Mouse (Mus musculus) kidney, embryonic 15.5 days (tissue): ENCODE results near the gene Sult6b2. TPM values are rescaled to one million over a fixed set of nuclear protein-coding genes. Genes with fewer than 3 reads are reported as not detected.
A peak's percentile ranks its signal among the peaks of the same experiment; 100 is the strongest.

Source experiments
- ATAC-seq: fragments of 200-750 bp; cut with Nextera tagmentation; replicated peaks from 2 replicates; pipeline ENCODE4 v1.8.0; 2017; ENCODE audit warnings: moderate TSS enrichment; ENCODE audit not compliant: low FRiP score
- H3K27ac ChIP-seq: fragments of 300-500 bp; sonication (generic); 2 replicates; pipeline ENCODE4 v1.5.1; 2015; ENCODE audit warnings: mild to moderate bottlenecking, inconsistent platforms
- H3K27me3 ChIP-seq: fragments of 300-500 bp; sonication (generic); 2 replicates; pipeline ENCODE4 v1.6.1; 2015; ENCODE audit warnings: inconsistent platforms
- H3K36me3 ChIP-seq: fragments of 300-500 bp; sonication (generic); 2 replicates; pipeline ENCODE4 v1.6.1; 2015; ENCODE audit warnings: inconsistent platforms
- H3K4me1 ChIP-seq: fragments of 300-500 bp; sonication (generic); 2 replicates; pipeline ENCODE4 v1.6.1; 2015; ENCODE audit warnings: inconsistent platforms
- H3K4me2 ChIP-seq: fragments of 300-500 bp; sonication (generic); 2 replicates; pipeline ENCODE4 v1.6.1; 2015; ENCODE audit warnings: moderate library complexity, mild to moderate bottlenecking, inconsistent platforms
- H3K4me3 ChIP-seq: fragments of 300-500 bp; sonication (generic); replicated peaks from 2 replicates; pipeline ENCODE4 v1.5.1; 2015; ENCODE audit warnings: mild to moderate bottlenecking, inconsistent platforms
- H3K9ac ChIP-seq: fragments of 300-500 bp; sonication (generic); 2 replicates; pipeline ENCODE4 v1.6.1; 2015; ENCODE audit warnings: mild to moderate bottlenecking, inconsistent platforms
- H3K9me3 ChIP-seq: fragments of 300-500 bp; sonication (generic); replicated peaks from 2 replicates; pipeline ENCODE4 v1.6.1; 2016; ENCODE audit warnings: inconsistent platforms
- WGBS: fragments of 180-500 bp; shearing (Covaris S2); methylation state at CpG from one replicate; pipeline ENCODE4 v1.1.7; 2015; ENCODE audit warnings: mixed read lengths; 5-methylcytosine and 5-hydroxymethylcytosine counted together
- polyA plus RNA-seq: library from polyadenylated mRNA; unstranded; fragments of >200 nt; fragmentation: Nextera tagmentation; extraction: Ambion mirVana; gene quantifications from 2 replicates; pipeline ENCODE4 v1.2.1, GENCODE M21; 2015

The Sult6b2 gene
- polyA plus RNA-seq: not detected in 2 replicates

- H3K27ac ChIP-seq: no peak within 1 kb of the TSS
- H3K4me2 ChIP-seq: no peak within 1 kb of the TSS
- H3K36me3 ChIP-seq: no peaks in the 10 kb centered on the region
- H3K9me3 ChIP-seq: no peaks in the 10 kb centered on the region
- no peaks in the 10 kb centered on the region for H3K27me3 ChIP-seq
- no peak for ATAC-seq
- peaks cover 14% of the 10 kb centered on the region for H3K4me1 ChIP-seq
- H3K9ac ChIP-seq: no peak within 1 kb of the TSS
- no peak within 1 kb of the TSS for H3K4me3 ChIP-seq
Observed at GRCm38 (mm10) chr6:142804402-142804801, at the start of gene Sult6b2. Gene Sult6b2, minus strand, starts transcription at chr6:142804502.

GRCm38 (mm10) chr6:142852419-142853377 lies 48.4 kb upstream of the Sult6b2 start:
- Histone ChIP-seq H3K4me2 (no peak overlapping the region), H3K4me1 (peaks cover 19% of the 10 kb centered on the region), H3K27ac (0 out of 2 replicates have a peak overlapping the region, but pooled peaks have one; percentile 41), H3K36me3 (no peaks in the 10 kb centered on the region), H3K9me3 (no peaks in the 10 kb centered on the region), H3K4me3 (no peak overlapping the region), H3K9ac (no peak overlapping the region), H3K27me3 (no peaks in the 10 kb centered on the region)
- no peak for ATAC-seq
- 72% methylated on average over 6 of the region's 6 CpGs for WGBS

- peaks cover 7% of the 10 kb centered on the region; the same call in 1 of the 2 replicates for H3K4me1 ChIP-seq
- H3K27me3 ChIP-seq: no peaks in the 10 kb centered on the region
- ATAC-seq: no peak
- H3K9ac ChIP-seq: no peak overlapping the region
- H3K4me3 ChIP-seq: no peak overlapping the region
- no peak overlapping the region for H3K27ac ChIP-seq
- no peak overlapping the region for H3K4me2 ChIP-seq
- no peaks in the 10 kb centered on the region for H3K36me3 ChIP-seq
- H3K9me3 ChIP-seq: no peaks in the 10 kb centered on the region
- WGBS: 87% methylated on average over 8 of the region's 8 CpGs
Observed at GRCm38 (mm10) chr6:142850436-142850835, 46.1 kb upstream of the Sult6b2 start.

DNA sequence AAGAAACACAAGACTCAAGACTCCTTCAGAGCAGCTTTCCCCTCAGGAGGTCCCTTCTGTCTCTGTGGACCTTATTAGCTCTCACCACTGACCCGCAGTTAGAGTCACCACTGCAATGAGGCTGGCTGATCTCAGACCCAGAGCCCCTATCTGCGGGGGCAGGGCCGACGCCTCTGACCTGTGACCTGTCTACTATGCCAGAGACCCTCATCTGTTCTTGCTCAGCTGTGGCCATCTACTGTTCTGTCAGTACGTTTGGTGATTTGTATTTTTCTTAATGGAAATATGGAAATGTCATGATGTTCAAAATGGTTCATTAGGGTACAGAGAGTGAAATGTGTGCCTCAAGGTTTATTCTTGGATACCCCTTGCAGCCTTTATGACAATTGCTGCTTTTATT lies 45.0 kb upstream of the Sult6b2 start:
- H3K9me3 ChIP-seq: no peaks in the 10 kb centered on the region
- no peaks in the 10 kb centered on the region for H3K36me3 ChIP-seq
- ATAC-seq: no peak
- WGBS: 60% methylated on average over 5 of the region's 5 CpGs
- H3K9ac ChIP-seq: no peak overlapping the region
- H3K27ac ChIP-seq: no peak overlapping the region
- no peak overlapping the region for H3K4me2 ChIP-seq
- H3K4me3 ChIP-seq: no peak overlapping the region
- H3K27me3 ChIP-seq: no peaks in the 10 kb centered on the region
- peaks cover 6% of the 10 kb centered on the region; the same call in 1 of the 2 replicates for H3K4me1 ChIP-seq

GRCm38 (mm10) chr6:142847914-142848674 lies 43.8 kb upstream of the Sult6b2 start:
- Histone ChIP-seq H3K27me3 (no peaks in the 10 kb centered on the region), H3K4me3 (no peak overlapping the region), H3K36me3 (no peaks in the 10 kb centered on the region), H3K4me1 (no peaks in the 10 kb centered on the region), H3K4me2 (no peak overlapping the region), H3K9ac (no peak overlapping the region), H3K9me3 (no peaks in the 10 kb centered on the region), H3K27ac (no peak overlapping the region)
- 76% methylated on average over 8 of the region's 8 CpGs for WGBS
- ATAC-seq: no peak

DNA sequence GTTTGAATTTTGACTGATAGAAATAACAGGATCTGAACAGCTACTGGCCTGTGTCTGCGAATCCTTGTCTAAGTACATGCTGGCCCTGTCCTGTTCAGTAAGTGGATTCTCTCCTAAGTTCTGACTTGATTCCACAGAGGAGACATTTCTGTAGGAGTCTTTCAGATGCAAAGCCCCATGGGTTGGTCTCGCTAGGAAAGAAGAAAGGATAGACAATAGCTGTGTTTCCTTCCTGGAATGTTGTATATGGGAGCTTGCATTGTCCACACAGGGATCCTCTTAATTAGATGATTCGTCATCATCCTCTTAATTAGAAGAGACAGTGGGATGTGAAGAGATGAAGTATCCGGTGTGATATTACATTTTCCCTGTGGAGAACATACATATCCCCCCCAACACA lies 42.6 kb upstream of the Sult6b2 start:
- Histone ChIP-seq H3K27me3 (no peaks in the 10 kb centered on the region), H3K9ac (no peak overlapping the region), H3K4me3 (no peak overlapping the region), H3K36me3 (no peaks in the 10 kb centered on the region), H3K4me2 (no peak overlapping the region), H3K4me1 (no peaks in the 10 kb centered on the region), H3K9me3 (no peaks in the 10 kb centered on the region), H3K27ac (no peak overlapping the region)
- no peak for ATAC-seq
- 93% methylated on average over 4 of the region's 4 CpGs for WGBS

- Histone ChIP-seq H3K9me3 (no peaks in the 10 kb centered on the region), H3K4me2 (no peak overlapping the region), H3K27ac (no peak overlapping the region), H3K36me3 (no peaks in the 10 kb centered on the region), H3K9ac (no peak overlapping the region), H3K4me1 (no peaks in the 10 kb centered on the region), H3K4me3 (no peak overlapping the region), H3K27me3 (no peaks in the 10 kb centered on the region)
- ATAC-seq: no peak
- WGBS: 89% methylated on average over 4 of the region's 4 CpGs
Observed at GRCm38 (mm10) chr6:142845066-142845465, 40.8 kb upstream of the Sult6b2 start.

- no peaks in the 10 kb centered on the region for H3K4me1 ChIP-seq
- H3K4me2 ChIP-seq: no peak overlapping the region
- no peak overlapping the region for H3K27ac ChIP-seq
- ATAC-seq: no peak
- H3K36me3 ChIP-seq: no peaks in the 10 kb centered on the region
- no peaks in the 10 kb centered on the region for H3K27me3 ChIP-seq
- no peaks in the 10 kb centered on the region for H3K9me3 ChIP-seq
- 88% methylated on average over 4 of the region's 4 CpGs for WGBS
- no peak overlapping the region for H3K4me3 ChIP-seq
- H3K9ac ChIP-seq: no peak overlapping the region
Observed at GRCm38 (mm10) chr6:142844061-142844460, 39.8 kb upstream of the Sult6b2 start.

DNA sequence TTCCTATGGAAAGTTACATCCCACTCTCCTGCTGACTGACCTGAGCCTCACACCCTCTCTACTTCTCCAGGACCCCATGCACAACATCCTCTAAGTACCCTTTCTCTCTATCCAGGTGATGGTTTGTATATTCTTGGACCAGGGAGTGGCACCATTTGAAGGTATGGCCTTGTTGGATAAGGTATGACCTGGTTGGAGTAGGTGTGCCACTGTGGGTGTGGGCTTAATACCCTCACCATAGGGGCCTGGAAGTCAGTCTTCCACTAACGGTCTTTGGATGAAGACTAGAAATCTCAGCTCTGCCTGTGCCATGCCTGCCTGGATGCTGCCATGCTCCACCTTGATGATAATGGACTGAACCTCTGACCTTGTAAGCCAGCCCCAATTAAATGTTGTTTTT lies 34.2 kb upstream of the Sult6b2 start:
- 92% methylated on average over 1 of the region's 1 CpGs for WGBS
- Histone ChIP-seq H3K9ac (no peak overlapping the region), H3K9me3 (no peaks in the 10 kb centered on the region), H3K4me1 (no peaks in the 10 kb centered on the region), H3K4me2 (no peak overlapping the region), H3K27ac (no peak overlapping the region), H3K4me3 (no peak overlapping the region), H3K27me3 (no peaks in the 10 kb centered on the region), H3K36me3 (no peaks in the 10 kb centered on the region)
- ATAC-seq: no peak

- no peaks in the 10 kb centered on the region for H3K27me3 ChIP-seq
- 86% methylated on average over 9 of the region's 9 CpGs for WGBS
- ATAC-seq: no peak
- H3K36me3 ChIP-seq: no peaks in the 10 kb centered on the region
- no peak overlapping the region for H3K27ac ChIP-seq
- H3K4me1 ChIP-seq: no peaks in the 10 kb centered on the region
- H3K9ac ChIP-seq: no peak overlapping the region
- H3K4me3 ChIP-seq: no peak overlapping the region
- no peaks in the 10 kb centered on the region for H3K9me3 ChIP-seq
- no peak overlapping the region for H3K4me2 ChIP-seq
Observed at GRCm38 (mm10) chr6:142837326-142837725, 33.0 kb upstream of the Sult6b2 start.

- no peaks in the 10 kb centered on the region for H3K36me3 ChIP-seq
- 64% methylated on average over 18 of the region's 18 CpGs for WGBS
Observed at GRCm38 (mm10) chr6:142835726-142836125, 31.4 kb upstream of the Sult6b2 start.

DNA sequence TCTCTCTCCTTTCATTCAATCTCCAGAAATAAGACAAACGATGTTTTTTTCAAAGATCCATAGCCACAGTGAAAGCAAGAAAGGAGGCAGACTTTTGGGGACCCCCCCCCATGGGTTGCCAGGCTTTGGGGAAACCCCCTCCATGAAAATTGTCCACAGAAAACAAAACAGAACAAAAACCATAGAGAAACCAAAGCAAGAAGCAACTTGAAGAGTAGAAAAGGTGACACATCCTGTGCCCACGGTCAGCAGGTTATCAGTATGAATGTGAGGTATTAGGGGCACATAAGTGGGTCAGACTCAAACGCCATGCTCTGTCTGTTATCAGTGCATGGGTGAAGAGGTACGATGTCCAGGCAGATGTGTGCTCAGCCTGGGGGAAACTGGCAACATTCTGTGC lies 30.6 kb upstream of the Sult6b2 start:
- WGBS: 75% methylated on average over 4 of the region's 4 CpGs
- H3K4me2 ChIP-seq: no peak overlapping the region
- no peaks in the 10 kb centered on the region for H3K9me3 ChIP-seq
- H3K9ac ChIP-seq: no peak overlapping the region
- ATAC-seq: no peak
- H3K27me3 ChIP-seq: no peaks in the 10 kb centered on the region
- H3K27ac ChIP-seq: no peak overlapping the region
- H3K4me3 ChIP-seq: no peak overlapping the region
- peaks cover 4% of the 10 kb centered on the region; the same call in 1 of the 2 replicates for H3K4me1 ChIP-seq
- no peaks in the 10 kb centered on the region for H3K36me3 ChIP-seq

More at GRCm38 (mm10) chr6:142835726-142836125, 31.4 kb upstream of the Sult6b2 start:
- Histone ChIP-seq H3K27me3 (no peaks in the 10 kb centered on the region), H3K9me3 (no peaks in the 10 kb centered on the region), H3K4me2 (no peak overlapping the region), H3K27ac (no peak overlapping the region), H3K4me1 (peaks cover 4% of the 10 kb centered on the region; the same call in 1 of the 2 replicates), H3K4me3 (no peak overlapping the region), H3K9ac (no peak overlapping the region)
- no peak for ATAC-seq
